Mouse (Mus musculus) brain, embryonic 14.5 days (tissue): ENCODE results near the gene Klf7. TPM values are rescaled to one million over a fixed set of nuclear protein-coding genes. Genes with fewer than 3 reads are reported as not detected.

ENCODE experiments used
- DNase-seq: peaks from one replicate; pipeline ENCODE4 v3.0.0-alpha.2; 2011; ENCODE audit warnings: low read depth
- CTCF ChIP-seq: fragments of 200-500 bp; IDR thresholded peaks from 2 replicates; pipeline ENCODE4 v1.5.1; 2012; ENCODE audit warnings: inconsistent platforms, mild to moderate bottlenecking, moderate library complexity, borderline replicate concordance; ENCODE audit not compliant: insufficient read depth, insufficient read length; ENCODE audit errors: extremely low read depth
- POLR2A ChIP-seq: fragments of 200-500 bp; IDR thresholded peaks from 2 replicates; pipeline ENCODE4 v1.6.1; 2012; ENCODE audit warnings: mild to moderate bottlenecking, inconsistent platforms, borderline replicate concordance; ENCODE audit not compliant: poor library complexity, insufficient read depth, insufficient read length, severe bottlenecking; ENCODE audit errors: extremely low read depth
- polyA plus RNA-seq: library from polyadenylated mRNA; depleted of rRNA; stranded (reverse); fragments of >200 nt; gene quantifications from 2 replicates; pipeline ENCODE4 v1.2.3, GENCODE M21; 2012

Gene Klf7
- polyA plus RNA-seq, 1 experiment, result 42.7 TPM

DNA sequence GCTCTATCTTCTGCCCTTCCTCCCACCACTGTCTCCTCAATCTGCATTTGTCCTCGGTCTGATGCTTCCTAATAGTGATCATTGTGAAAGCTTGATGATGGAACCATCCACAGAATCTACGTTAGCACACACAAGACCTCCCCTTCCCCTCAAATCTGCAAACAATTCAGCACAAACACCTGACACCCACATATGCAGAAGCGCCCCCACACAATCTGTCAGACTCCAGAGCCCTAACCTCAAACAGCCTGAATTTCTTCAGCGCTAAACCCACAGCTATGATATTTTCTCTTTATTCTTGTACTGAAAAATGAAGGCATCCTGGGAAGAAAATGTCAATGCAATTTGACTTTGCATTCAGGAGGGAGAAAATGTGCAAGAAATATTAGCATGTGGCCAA is 66.1 kb downstream of the Klf7 start:
- DNase-seq, result no peak

DNA sequence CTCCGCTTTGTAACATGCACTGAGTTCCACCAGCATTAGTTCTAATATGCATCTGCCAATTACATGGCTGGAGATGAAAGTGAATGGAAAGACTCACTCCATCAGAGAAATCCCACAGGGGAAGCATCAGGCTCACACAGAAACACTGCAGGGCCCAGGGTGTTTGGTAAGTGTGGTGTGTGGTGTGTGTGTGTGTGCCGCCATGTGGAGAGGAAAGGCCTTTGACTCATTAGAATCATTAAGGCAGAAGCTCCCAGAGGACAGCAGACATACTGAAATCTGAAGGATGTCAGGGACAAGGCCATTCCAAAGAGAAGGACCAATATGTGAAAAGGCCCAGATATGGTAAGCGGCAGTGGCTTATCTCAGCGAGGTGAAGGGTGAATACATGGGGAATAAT is 66.9 kb downstream of the Klf7 start:
- DNase-seq, result no peak
- no peak for TF ChIP-seq CTCF
- no peak for TF ChIP-seq POLR2A

More for the DNA sequence above, 66.1 kb downstream of the Klf7 start:
- TF ChIP-seq POLR2A (no peak), CTCF (no peak)

DNA sequence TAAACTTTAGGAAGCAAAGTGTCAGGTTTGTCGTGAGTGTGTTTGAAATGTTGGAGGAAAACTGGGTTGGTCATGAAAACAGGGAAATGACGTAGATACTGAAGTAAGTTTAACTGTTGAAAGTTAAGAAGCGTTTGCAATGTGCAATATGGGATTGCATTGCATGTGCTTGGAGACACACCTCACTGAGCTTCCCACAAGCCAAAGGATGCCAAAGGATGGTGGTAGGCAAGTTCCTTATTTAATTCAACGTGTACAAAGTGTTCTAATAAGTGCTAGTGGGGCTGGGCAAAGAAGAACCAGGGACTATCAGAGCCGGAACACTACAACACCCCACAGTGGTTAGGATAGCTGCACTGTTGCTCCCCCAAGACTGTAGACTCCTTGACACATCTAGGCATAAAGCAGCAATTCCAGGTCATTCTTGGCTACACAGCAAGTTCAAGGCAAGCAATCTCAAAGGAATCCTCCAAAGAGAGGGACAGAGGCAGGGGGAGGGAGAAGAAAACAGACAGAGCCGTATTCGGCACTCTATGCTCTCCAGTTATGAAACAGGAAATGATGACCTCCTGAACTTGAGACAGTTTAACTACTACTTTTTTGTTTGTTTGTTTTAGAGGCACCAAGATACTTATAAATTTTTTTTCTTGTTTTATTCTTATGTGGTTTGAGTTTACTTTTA is 69.9 kb downstream of the Klf7 start:
- TF ChIP-seq POLR2A (no peak), CTCF (no peak)
- DNase-seq, result no peak

DNA sequence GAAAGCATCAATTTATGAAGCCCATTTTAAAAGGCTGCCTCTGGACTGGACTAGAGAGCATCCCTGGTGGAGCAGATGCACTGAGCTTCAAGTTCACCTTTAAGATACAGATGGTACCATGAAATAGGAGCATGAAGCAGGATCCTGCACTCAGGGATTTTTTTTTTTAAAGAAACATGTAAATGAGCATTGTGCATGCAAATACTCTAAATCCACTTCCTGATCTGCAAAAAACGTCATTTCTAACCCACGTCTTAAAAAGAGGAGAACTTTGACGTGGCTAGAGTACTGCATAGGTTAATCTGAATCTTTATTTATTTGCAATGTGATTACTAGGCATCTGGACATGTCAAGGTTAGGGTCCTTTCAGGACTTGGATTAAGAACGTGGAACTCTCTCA is 73.5 kb downstream of the Klf7 start:
- no peak for DNase-seq
- TF ChIP-seq CTCF (no peak), POLR2A (no peak)

DNA sequence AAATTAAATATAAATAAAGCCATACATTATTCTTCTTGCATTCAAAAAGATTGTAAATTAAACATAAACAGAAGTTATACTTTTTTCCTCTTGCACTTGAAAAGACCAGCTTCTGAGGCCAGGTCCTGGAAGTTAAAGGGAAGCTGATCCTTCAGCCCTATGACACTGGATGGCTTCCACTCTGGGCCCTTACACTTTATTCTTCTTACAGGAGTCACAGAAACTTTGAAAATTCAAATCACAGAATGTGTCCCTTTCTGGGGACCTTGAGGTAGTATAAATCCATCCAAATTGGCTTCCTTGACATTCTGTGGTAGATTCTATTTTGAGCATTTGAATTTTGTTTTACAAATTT is 75.3 kb downstream of the Klf7 start:
- no peak for TF ChIP-seq CTCF
- no peak for TF ChIP-seq POLR2A
- no peak for DNase-seq

- TF ChIP-seq CTCF (no peak), POLR2A (no peak)
- no peak for DNase-seq
Observed at GRCm38 (mm10) chr1:64046087-64046801, 75.8 kb downstream of the Klf7 start.

GRCm38 (mm10) chr1:64044577-64044976 is 77.5 kb downstream of the Klf7 start:
- no peak for DNase-seq
- TF ChIP-seq CTCF (no peak), POLR2A (no peak)

DNA sequence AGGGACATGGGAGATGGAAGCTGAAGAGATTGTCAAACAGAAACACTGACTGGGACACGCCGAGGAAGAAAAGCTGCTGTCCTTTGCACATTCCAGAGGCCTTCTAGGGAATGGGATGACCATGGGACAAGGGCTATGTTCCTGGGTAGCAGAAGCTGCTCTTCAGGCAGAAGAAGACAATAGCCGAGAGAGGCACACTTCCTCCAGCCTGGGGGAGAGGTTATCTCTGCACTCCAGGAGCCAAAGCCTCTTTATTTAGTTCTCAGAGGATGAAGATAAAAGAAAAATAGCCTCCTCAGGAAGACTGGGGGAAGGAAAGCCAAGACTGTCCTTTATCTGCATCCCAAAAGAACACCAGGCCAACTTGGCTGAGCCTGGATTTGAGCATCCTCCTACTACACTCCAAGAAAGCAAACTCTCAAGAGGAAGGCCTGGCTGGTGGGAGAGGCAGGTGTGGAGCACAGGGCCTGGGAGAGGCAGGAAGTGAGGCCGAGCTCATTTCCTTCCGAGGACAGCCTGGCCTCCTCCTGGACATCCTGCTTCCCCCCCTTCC is 81.2 kb downstream of the Klf7 start:
- TF ChIP-seq POLR2A, result no peak
- no peak for TF ChIP-seq CTCF

DNA sequence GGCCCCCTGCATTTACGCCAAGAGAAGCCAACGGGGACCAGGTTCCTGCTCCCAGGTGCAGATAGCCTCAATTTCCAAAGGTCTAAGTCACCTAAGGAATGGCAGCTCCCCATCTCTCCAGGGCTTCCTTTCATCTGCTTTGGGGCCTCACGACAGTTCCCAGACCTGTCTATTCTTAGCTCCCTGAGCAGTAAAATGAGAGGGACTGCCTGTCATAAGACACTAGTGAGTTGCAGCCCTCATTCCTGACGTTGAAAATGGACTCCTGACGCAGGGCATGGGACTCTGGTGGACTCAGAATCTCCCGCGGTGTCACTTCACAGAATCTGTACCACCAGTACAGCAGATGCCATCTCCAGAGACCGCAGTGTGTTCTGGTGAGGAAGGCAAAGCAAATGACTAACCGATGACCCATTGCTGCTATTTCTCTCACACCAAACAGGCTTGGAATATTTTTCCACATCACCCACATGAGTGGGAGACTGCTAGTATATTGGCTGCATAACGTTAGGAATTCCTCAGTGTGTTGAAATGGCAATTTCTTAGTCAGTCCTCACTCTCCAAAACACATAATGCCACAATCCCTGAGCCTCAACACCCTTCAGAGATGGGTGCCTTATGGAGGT is 81.9 kb downstream of the Klf7 start:
- TF ChIP-seq POLR2A, result no peak
- no peak for TF ChIP-seq CTCF

More for the DNA sequence above, 81.2 kb downstream of the Klf7 start:
- no peak for DNase-seq

DNA sequence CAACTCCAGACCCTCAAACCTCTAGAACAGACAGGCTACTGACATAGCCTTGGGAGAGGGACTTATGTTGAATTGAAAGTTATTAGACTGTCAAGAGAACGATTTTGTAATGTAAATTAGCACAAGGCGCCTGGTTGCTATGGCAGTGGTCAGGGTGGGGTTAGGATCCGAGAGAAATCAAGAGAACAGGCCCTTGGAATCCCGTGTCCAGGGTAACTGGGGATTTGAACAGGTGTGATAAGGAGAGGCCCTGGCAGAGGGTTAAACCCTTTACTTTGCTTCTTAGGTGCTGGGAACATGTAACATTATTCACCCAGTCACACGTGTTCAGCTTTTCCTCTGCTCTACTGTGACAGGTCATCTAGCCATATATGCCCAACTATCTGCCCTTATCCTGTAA is 83.7 kb downstream of the Klf7 start:
- DNase-seq, result no peak
- TF ChIP-seq CTCF, result no peak

More for the DNA sequence above, 81.9 kb downstream of the Klf7 start:
- no peak for DNase-seq

- DNase-seq, result no peak
- TF ChIP-seq POLR2A, result no peak
- no peak for TF ChIP-seq CTCF
Observed at GRCm38 (mm10) chr1:64037800-64038199, 84.3 kb downstream of the Klf7 start.
